Mouse (Mus musculus): ENCODE measurements at regions not wholly inside any gene's neighbourhood (a gene's known extent, or its start where the extent isn't known, plus 50 kb on each side); places are given as distances from the start of the nearest gene placed in this dataset.

DNA sequence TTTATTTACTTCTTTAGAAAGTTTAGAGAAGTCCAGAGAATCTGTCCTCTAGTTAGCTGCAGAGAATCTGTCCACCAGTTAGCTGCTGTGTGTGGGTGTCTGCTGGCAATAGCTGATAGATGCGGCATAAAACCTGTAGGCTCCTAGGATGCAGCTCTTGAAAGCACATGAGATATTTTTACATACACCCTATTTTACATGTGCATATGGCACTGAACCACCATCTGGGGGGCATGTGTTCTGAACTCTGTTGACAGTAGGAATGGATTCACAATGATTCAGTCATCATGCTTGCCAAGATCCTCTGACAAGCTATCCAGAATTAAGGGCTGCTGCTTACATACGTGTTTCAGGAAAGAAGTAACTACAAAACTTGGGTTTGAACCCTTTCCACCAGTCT, 368.4 kb downstream of the Cd109 start:
- WGBS = 86% methylated on average over 2 of the region's 2 CpGs
- Histone ChIP-seq H3K4me3 (replicated peaks; ENCODE audit: extremely low read depth, low read depth, low read length) (no peak overlapping the region), H3K4me1 (ENCODE audit: control insufficient read depth, insufficient read depth, low read length) (no peaks in the 10 kb centered on the region)
- TF ChIP-seq CTCF (IDR thresholded peaks at IDR 0.05; ENCODE audit: insufficient read depth, low read length) = no peak
- no peak for TF ChIP-seq POLR2A (IDR thresholded peaks at IDR 0.05; ENCODE audit: borderline replicate concordance, extremely low read depth, low read depth, low read length)
- DNase-seq = no peak

DNA sequence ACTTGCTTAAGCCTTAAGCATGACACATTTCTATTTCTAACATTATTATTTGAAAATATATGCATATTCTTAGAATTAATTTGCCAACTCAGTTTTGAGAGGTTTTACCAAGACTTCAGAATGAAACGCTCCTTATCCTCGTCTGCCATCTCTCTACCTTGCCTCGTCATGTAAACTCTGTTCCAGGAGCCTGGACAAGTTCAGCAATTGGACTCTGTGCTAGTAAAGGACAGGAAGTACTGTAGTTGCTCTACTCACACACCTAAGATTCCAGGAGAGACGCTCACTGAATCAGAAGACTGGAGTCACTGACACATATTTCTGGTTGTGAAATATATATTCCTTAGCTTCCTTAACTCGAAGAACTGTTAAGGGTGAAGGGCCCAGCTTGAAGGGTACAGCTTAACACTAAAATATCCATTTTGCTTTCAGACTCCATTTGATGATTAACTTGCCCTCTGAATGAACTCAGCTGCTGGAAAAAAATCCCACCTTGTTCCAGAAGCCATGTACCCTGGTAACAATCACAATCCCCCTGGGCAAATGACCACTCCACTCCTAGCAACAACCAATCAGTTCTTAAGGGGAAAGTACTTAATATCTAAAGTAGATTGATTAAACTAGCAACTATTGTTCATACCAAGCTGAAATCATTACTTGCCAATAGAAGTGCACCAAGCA, 370.0 kb downstream of the Cd109 start:
- Histone ChIP-seq H3K4me1 (ENCODE audit: control insufficient read depth, insufficient read depth, low read length) (no peaks in the 10 kb centered on the region), H3K4me3 (replicated peaks; ENCODE audit: extremely low read depth, low read depth, low read length) (no peak overlapping the region)
- WGBS = 68% methylated on average over 5 of the region's 5 CpGs
- no peak for DNase-seq
- TF ChIP-seq CTCF (IDR thresholded peaks at IDR 0.05; ENCODE audit: insufficient read depth, low read length) = no peak
- TF ChIP-seq POLR2A (IDR thresholded peaks at IDR 0.05; ENCODE audit: borderline replicate concordance, extremely low read depth, low read depth, low read length) = no peak

DNA sequence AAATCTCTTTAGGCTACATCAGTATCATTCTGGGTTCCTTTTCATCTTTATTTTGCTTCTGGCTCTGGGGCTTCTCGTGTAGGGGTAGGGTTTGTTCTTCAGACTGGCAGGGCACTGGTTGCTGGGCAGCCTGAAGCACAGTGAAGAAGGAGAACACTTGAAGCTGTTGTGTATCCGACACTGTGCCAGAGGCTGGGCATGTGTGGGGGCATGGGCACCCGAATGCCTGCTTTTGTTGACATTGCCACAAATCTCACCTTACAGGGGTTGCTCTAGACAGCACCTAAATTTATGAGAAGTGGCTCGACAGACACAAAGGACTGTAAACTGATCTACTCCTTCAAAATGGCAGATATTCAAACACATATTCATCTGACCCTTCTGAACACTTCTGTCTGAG, 376.0 kb downstream of the Cd109 start:
- WGBS = 52% methylated on average over 4 of the region's 4 CpGs
- TF ChIP-seq POLR2A (IDR thresholded peaks at IDR 0.05; ENCODE audit: borderline replicate concordance, extremely low read depth, low read depth, low read length) = no peak
- TF ChIP-seq CTCF (IDR thresholded peaks at IDR 0.05; ENCODE audit: insufficient read depth, low read length) = no peak
- no peaks in the 10 kb centered on the region for H3K4me1 ChIP-seq (ENCODE audit: control insufficient read depth, insufficient read depth, low read length)
- DNase-seq = no peak
- H3K4me3 ChIP-seq (replicated peaks; ENCODE audit: extremely low read depth, low read depth, low read length) = no peak overlapping the region

DNA sequence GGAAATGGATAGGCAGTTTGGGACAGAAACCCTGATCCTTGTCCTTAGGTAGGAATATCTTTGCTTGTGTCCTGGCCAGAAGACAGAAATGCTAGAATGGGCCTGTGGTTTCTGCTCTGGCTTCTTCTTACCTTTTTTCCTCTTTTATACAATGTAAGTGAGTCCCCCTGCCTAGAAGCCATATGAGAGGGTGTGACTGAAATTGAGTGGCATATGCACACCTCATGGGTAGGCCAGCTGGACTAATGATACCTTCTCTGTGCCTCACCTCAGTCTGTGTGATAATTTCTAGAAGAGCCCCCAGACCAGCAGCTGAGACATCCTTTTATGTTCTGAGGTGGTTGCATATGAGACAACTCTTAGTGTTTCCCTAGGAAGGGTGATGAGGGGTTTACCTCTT, 385.7 kb downstream of the Cd109 start:
- DNase-seq = no peak
- TF ChIP-seq POLR2A (IDR thresholded peaks at IDR 0.05; ENCODE audit: borderline replicate concordance, extremely low read depth, low read depth, low read length) (no peak), CTCF (IDR thresholded peaks at IDR 0.05; ENCODE audit: insufficient read depth, low read length) (no peak)
- no peaks in the 10 kb centered on the region for H3K4me1 ChIP-seq (ENCODE audit: control insufficient read depth, insufficient read depth, low read length)
- no peak overlapping the region for H3K4me3 ChIP-seq (replicated peaks; ENCODE audit: extremely low read depth, low read depth, low read length)

DNA sequence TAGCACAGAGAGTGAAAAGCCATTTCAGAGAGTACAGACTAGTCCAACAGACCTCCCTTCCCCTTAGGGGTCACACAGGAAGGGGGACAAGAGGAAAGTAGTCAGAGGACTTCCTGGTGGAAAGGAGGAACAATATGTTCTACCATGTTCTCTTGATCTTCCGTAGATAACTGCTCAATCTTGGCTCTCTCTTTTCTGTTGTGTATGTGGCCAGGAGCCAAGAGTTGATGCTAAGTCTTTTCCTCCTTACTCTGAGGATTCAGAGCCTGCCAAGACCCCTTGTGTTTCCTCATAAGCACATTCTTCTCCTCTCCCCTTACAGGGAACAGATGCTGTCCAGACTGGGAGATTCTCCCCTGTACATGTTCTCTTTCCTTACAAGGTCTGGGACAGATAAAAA, 386.6 kb downstream of the Cd109 start:
- 27% methylated on average over 1 of the region's 1 CpGs for WGBS
- H3K4me3 ChIP-seq (replicated peaks; ENCODE audit: extremely low read depth, low read depth, low read length) = no peak overlapping the region
- TF ChIP-seq CTCF (IDR thresholded peaks at IDR 0.05; ENCODE audit: insufficient read depth, low read length) (no peak), POLR2A (IDR thresholded peaks at IDR 0.05; ENCODE audit: borderline replicate concordance, extremely low read depth, low read depth, low read length) (no peak)
- DNase-seq = no peak
- no peaks in the 10 kb centered on the region for H3K4me1 ChIP-seq (ENCODE audit: control insufficient read depth, insufficient read depth, low read length)

DNA sequence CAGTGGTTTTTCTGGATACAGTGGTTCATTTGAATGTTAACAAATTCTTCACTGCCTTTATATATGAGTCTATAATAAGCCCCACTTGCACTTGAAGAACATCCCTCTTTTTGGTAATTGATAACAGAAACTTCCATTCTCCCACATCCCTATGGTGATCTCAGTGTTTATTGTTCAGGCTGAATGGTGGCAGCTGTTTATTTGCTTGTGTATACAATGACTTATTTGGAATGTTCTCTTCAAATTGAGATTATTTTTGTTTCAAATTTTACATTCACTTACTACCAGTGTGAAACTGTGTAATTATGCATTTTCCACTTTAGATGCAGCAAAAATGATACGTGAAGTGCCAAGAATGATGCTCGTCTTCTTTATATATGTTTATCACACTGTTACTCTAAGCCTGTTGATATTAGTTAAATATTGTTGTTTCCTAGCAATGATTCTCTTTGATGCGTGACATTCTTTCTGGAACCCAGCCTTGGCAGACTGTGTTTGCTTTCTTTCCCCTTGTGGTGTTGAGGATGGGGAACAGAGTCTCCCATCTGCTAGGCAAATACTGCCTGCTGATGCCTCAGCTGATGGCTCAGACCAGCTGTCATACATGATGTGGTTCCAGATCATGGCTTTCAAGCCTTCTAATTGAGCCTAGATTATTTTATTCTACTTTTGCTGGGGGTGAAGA, 389.1 kb downstream of the Cd109 start:
- DNase-seq = no peak
- no peaks in the 10 kb centered on the region for H3K4me1 ChIP-seq (ENCODE audit: control insufficient read depth, insufficient read depth, low read length)
- TF ChIP-seq CTCF (IDR thresholded peaks at IDR 0.05; ENCODE audit: insufficient read depth, low read length) (no peak), POLR2A (IDR thresholded peaks at IDR 0.05; ENCODE audit: borderline replicate concordance, extremely low read depth, low read depth, low read length) (no peak)
- 48% methylated on average over 3 of the region's 3 CpGs for WGBS
- no peak overlapping the region for H3K4me3 ChIP-seq (replicated peaks; ENCODE audit: extremely low read depth, low read depth, low read length)

DNA sequence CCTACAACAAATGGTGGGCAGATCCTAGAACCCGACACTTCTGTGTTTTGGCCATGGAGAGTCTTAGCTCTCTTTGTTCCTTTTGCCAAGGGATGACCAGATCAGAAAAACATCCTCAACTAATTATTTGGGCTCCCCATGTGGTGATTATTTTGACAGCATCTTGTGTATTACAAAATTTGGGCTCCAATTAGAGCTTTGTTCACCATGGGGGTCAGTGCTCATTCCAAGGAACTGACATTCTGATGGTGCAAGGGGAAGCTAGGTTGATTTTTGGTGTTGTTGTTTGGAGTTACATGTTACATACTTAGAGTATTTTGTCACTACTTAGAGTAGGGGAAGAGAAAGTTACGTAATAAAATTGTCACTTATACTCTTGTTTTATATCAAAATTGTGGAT, 406.9 kb downstream of the Cd109 start:
- TF ChIP-seq POLR2A (IDR thresholded peaks at IDR 0.05; ENCODE audit: borderline replicate concordance, extremely low read depth, low read depth, low read length) (no peak), CTCF (IDR thresholded peaks at IDR 0.05; ENCODE audit: insufficient read depth, low read length) (no peak)
- no peak overlapping the region for H3K4me3 ChIP-seq (replicated peaks; ENCODE audit: extremely low read depth, low read depth, low read length)
- no peaks in the 10 kb centered on the region for H3K4me1 ChIP-seq (ENCODE audit: control insufficient read depth, insufficient read depth, low read length)
- no peak for DNase-seq
- WGBS = 93% methylated on average over 2 of the region's 2 CpGs

DNA sequence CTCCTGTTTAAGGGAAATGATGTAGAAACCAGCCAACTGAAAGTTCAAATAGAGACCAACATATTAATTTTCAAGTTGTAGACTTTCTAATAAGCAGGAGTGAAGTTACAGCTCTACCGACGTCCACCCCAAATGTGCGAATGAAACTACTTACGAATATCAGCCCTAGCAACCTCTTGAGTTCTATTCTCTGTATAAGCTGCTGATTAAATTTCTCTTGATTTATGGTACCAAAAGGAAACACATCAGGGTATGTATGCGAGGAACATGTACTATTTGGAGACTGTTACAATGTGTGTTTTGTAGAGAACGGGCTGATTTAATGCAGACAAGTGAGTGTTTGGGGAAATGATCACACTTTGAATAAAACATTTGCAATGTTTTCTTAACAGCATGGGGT, 412.9 kb downstream of the Cd109 start:
- TF ChIP-seq CTCF (IDR thresholded peaks at IDR 0.05; ENCODE audit: insufficient read depth, low read length) = no peak
- TF ChIP-seq POLR2A (IDR thresholded peaks at IDR 0.05; ENCODE audit: borderline replicate concordance, extremely low read depth, low read depth, low read length) = no peak
- 85% methylated on average over 6 of the region's 6 CpGs for WGBS

DNA sequence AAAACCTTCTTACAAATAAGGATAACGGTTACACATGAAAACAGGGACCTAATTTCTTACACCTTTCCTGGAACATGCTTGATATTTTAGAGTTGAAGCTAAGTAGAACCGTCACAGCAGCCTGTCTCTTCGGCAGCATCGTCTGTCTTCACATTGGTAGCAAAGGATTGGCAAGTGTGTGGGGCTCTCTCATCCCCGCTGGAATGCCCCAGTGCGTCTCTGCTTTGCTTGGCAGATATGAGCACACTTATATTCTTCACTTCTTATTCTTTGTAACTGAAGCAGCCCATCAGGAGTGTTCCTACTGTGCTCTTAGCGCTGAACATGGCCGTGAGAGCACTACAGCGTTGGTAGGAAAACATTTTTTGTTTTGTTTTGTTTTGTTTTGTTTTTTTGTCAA, 414.1 kb downstream of the Cd109 start:
- TF ChIP-seq CTCF (IDR thresholded peaks at IDR 0.05; ENCODE audit: insufficient read depth, low read length) (no peak), POLR2A (IDR thresholded peaks at IDR 0.05; ENCODE audit: borderline replicate concordance, extremely low read depth, low read depth, low read length) (no peak)
- Histone ChIP-seq H3K4me3 (replicated peaks; ENCODE audit: extremely low read depth, low read depth, low read length) (no peak overlapping the region), H3K4me1 (ENCODE audit: control insufficient read depth, insufficient read depth, low read length) (no peaks in the 10 kb centered on the region)
- no peak for DNase-seq
- 80% methylated on average over 9 of the region's 9 CpGs for WGBS

More for the DNA sequence above, 412.9 kb downstream of the Cd109 start:
- Histone ChIP-seq H3K4me1 (ENCODE audit: control insufficient read depth, insufficient read depth, low read length) (no peaks in the 10 kb centered on the region), H3K4me3 (replicated peaks; ENCODE audit: extremely low read depth, low read depth, low read length) (no peak overlapping the region)
- no peak for DNase-seq

DNA sequence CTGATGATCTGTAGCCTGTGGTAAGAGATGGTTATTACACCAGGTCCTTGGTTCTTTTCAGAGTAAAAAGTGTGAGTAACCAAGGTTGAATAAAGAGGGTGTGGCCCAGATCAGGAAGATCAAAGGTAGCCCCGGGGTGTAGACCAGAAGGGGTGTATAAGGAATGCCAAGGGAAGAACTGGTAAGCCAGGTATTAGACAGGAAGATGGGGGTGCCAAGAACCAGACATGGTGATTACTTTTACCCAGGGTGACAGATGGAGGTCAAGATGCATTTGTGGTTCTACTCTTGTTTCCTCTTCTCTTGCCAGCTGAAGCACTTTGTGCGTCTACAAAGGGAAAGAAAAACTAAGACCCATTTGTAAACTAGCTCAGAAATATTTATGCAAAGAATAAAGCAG, 420.3 kb downstream of the Cd109 start:
- TF ChIP-seq CTCF (IDR thresholded peaks at IDR 0.05; ENCODE audit: insufficient read depth, low read length) (no peak), POLR2A (IDR thresholded peaks at IDR 0.05; ENCODE audit: borderline replicate concordance, extremely low read depth, low read depth, low read length) (no peak)
- 53% methylated on average over 2 of the region's 2 CpGs for WGBS
- no peak for DNase-seq
- Histone ChIP-seq H3K4me1 (ENCODE audit: control insufficient read depth, insufficient read depth, low read length) (no peaks in the 10 kb centered on the region), H3K4me3 (replicated peaks; ENCODE audit: extremely low read depth, low read depth, low read length) (no peak overlapping the region)

Measured in lung, adult 2 months (tissue).